Mouse (Mus musculus) thymus, adult 2 months (tissue): Measurements from ENCODE around the gene Slc25a53. TPM values are rescaled to one million over a fixed set of nuclear protein-coding genes. Genes with fewer than 3 reads are reported as not detected.
A peak's percentile ranks its signal among the peaks of the same experiment; 100 is the strongest.

Source experiments
- DNase-seq: peaks from one replicate; pipeline ENCODE4 v3.0.0; 2021
- H3K27ac ChIP-seq: fragments of 200-500 bp; 2 replicates; pipeline ENCODE4 v1.5.1; 2012; ENCODE audit warnings: low read length, control low read depth; ENCODE audit not compliant: control insufficient read depth, insufficient read depth
- H3K27me3 ChIP-seq: fragments of 200-500 bp; 2 replicates; pipeline ENCODE4 v1.6.1; 2012; ENCODE audit warnings: mild to moderate bottlenecking, low read length, moderate library complexity, mixed read lengths; ENCODE audit not compliant: control insufficient read depth, insufficient read depth
- H3K36me3 ChIP-seq: fragments of 200-500 bp; 2 replicates; pipeline ENCODE4 v1.6.1; 2012; ENCODE audit warnings: mild to moderate bottlenecking, low read length, moderate library complexity; ENCODE audit not compliant: control insufficient read depth, insufficient read depth
- H3K4me1 ChIP-seq: fragments of 200-500 bp; replicated peaks from 2 replicates; pipeline ENCODE4 v1.6.1; 2012; ENCODE audit warnings: low read length; ENCODE audit not compliant: control insufficient read depth, insufficient read depth
- H3K4me3 ChIP-seq: fragments of 200-500 bp; 2 replicates; pipeline ENCODE4 v1.5.1; 2012; ENCODE audit warnings: mild to moderate bottlenecking, low read length, control low read depth, moderate library complexity; ENCODE audit not compliant: control insufficient read depth, insufficient read depth
- CTCF ChIP-seq: fragments of 200-500 bp; IDR thresholded peaks from 2 replicates; pipeline ENCODE4 v1.5.1; 2012; ENCODE audit warnings: mild to moderate bottlenecking, control low read depth, low read length, moderate library complexity, borderline replicate concordance; ENCODE audit not compliant: control insufficient read depth, poor library complexity, insufficient read depth; ENCODE audit errors: extremely low read depth
- POLR2A ChIP-seq: fragments of 200-500 bp; IDR thresholded peaks from 2 replicates; pipeline ENCODE4 v1.6.1; 2012; ENCODE audit warnings: mild to moderate bottlenecking, low read length, control low read depth, moderate library complexity; ENCODE audit not compliant: control insufficient read depth, poor library complexity, insufficient read depth; ENCODE audit errors: extremely low read depth
- WGBS: fragments of 180-500 bp; shearing (Covaris S2); methylation state at CpG from one replicate; pipeline ENCODE4 v1.1.7; 2018; 5-methylcytosine and 5-hydroxymethylcytosine counted together
- polyA plus RNA-seq: library from polyadenylated mRNA; depleted of rRNA; stranded (reverse); fragments of >200 nt; gene quantifications from 2 replicates; pipeline ENCODE4 v1.2.3, GENCODE M21; 2012

The Slc25a53 gene
- polyA plus RNA-seq, 1 experiment: 8.5 TPM

DNA sequence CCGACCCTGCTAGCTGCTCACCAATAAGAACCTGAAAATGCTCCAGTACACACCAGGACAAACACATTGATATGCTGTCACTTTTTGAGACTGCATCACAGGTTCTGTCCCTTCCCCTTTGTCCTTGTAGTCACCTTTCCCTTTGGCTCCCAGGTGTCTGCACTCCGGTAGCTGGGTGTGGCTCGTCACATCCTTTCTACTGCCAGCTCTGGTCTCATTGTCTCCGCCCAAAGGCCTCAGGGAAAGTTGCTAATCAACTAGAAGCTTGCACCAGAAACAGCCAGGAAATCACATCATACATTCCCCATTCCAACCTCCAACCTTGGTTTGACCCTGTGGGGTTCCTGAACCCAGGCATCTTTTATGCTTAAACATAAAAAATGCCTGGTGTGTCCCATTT lies 3.8 kb downstream of the Slc25a53 start:
- no peaks in the 10 kb centered on the region for H3K36me3 ChIP-seq
- 83% methylated on average over 4 of the region's 4 CpGs for WGBS
- DNase-seq: no peak
- H3K4me3 ChIP-seq: no peak overlapping the region
- TF ChIP-seq POLR2A: no peak
- no peak for TF ChIP-seq CTCF
- no peak overlapping the region for H3K27ac ChIP-seq
- H3K27me3 ChIP-seq: no peaks in the 10 kb centered on the region
- peaks cover 4% of the 10 kb centered on the region for H3K4me1 ChIP-seq

DNA sequence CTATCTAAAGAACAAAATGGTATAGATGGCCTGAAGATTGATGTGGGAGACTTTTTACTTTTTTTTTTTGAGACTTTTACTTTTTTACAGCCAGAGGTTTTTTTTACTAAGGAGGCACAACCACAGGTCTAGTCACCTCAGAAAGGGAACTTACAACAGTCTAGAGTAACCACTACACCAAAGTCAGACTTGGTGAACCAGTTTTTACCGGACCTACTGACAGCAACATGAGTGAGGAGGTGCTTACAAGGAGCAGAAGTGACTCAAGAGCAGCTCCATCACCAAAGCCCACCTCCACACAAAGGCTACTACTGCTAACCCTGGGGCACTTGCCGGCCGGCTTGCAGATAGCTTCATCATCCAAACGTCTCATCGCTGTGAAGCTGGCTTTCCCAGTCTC lies 6.4 kb downstream of the Slc25a53 start:
- no peaks in the 10 kb centered on the region; the same call in 1 of the 2 replicates for H3K36me3 ChIP-seq
- H3K27ac ChIP-seq: no peak overlapping the region
- no peak for DNase-seq
- TF ChIP-seq CTCF (no peak), POLR2A (no peak)
- 89% methylated on average over 5 of the region's 5 CpGs for WGBS
- no peaks in the 10 kb centered on the region for H3K4me1 ChIP-seq
- no peak overlapping the region for H3K4me3 ChIP-seq
- H3K27me3 ChIP-seq: no peaks in the 10 kb centered on the region

DNA sequence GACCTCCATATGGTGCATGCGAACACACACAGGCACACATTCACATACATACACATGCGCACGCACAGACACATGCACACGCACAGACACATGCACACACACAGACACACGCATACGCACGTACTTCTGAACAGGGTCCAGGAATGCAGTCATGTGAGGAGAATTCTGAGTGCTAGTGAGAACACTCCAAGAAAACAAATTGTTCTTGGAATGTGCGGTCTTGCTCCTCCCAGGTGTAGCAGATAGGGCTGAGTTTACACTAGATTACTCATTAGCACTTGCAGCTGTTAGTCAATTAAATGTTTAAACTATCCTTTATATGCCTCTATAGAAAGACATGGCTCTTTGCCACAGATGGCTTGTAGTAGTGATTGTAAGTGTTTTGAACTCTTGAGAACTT lies 7.2 kb downstream of the Slc25a53 start:
- Histone ChIP-seq H3K4me3 (no peak overlapping the region), H3K27me3 (no peaks in the 10 kb centered on the region), H3K36me3 (no peaks in the 10 kb centered on the region; the same call in 1 of the 2 replicates), H3K4me1 (no peaks in the 10 kb centered on the region), H3K27ac (no peak overlapping the region)
- over 99% methylated on average over 8 of the region's 8 CpGs for WGBS
- DNase-seq: no peak
- TF ChIP-seq POLR2A (no peak), CTCF (no peak)

DNA sequence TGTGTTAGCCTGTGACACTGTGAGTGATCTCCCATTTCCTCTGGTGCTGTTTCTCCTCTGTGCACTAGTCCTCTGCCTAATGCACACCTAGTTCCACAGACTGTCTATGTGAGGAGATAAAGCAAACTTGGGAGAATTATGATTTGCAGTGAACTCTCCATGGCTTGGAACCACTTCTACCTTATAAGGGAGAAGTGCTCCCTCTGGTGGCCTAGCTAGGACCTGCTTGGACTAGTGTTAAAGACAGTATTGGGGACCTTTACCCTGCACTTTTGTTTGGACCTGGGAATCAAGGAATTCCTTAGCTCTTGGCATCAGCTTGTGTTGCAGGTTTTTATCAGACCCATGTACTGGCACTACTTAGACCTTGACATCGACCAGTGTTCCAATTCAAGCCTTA lies 18.8 kb downstream of the Slc25a53 start:
- H3K27ac ChIP-seq: no peak overlapping the region
- no peaks in the 10 kb centered on the region for H3K4me1 ChIP-seq
- H3K36me3 ChIP-seq: no peaks in the 10 kb centered on the region
- no peak for TF ChIP-seq CTCF
- TF ChIP-seq POLR2A: no peak
- no peak overlapping the region for H3K4me3 ChIP-seq
- H3K27me3 ChIP-seq: no peaks in the 10 kb centered on the region
- peak; percentile 55 for DNase-seq
- 13% methylated on average over 1 of the region's 1 CpGs for WGBS

DNA sequence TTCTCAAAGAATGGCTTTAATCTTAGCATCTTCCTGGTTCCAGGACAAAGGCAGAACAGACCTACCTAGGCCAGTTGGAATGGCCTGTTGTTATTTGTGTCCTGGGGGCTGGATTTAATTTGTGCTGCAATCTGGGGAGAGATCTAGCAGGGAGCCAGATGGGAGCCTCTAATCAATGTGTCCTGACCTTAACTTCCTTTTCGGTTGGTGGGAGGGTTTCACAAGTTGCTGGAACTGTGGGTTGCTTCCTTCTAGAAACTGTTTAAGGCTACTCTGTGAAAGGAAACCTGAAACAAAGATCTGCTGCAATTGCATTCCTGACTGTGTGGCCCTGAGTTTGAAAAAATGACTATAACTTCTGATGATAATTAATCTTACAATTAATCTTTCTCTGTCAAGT lies 20.4 kb downstream of the Slc25a53 start:
- Histone ChIP-seq H3K4me3 (no peak overlapping the region), H3K27me3 (no peaks in the 10 kb centered on the region), H3K36me3 (no peaks in the 10 kb centered on the region), H3K4me1 (no peaks in the 10 kb centered on the region), H3K27ac (no peak overlapping the region)
- WGBS: 81% methylated on average over 1 of the region's 1 CpGs
- DNase-seq: no peak
- TF ChIP-seq POLR2A: no peak
- no peak for TF ChIP-seq CTCF

DNA sequence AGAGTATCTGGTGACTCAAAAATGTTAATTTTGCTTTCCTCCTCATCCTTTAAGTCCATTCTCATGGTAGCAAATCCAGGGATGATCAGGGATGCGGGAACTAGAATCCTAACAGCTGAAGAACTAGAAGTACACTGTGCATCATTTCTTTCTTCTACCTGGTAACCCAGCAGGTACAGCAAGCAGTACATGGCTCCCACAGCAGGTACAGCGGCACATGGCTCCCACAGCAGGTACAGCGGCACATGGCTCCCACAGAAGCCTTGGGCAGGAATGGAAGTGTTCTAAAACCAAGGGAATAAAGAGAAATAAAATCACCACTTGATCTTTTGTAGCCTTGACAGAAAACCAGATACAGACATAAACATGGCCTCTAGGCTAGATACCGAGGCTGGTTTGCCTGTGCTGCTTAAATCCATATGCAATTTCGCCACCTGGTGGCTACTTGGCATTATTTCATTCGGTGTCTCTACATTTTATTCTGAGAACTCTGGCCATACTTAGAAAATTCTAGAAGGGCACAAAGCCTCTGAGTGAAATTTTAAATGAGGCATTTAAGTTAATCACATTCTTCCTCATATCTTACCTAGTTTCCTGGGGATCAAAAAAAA lies 22.9 kb downstream of the Slc25a53 start:
- Histone ChIP-seq H3K4me3 (no peak overlapping the region), H3K36me3 (no peaks in the 10 kb centered on the region), H3K27ac (no peak overlapping the region), H3K27me3 (no peaks in the 10 kb centered on the region), H3K4me1 (no peaks in the 10 kb centered on the region)
- DNase-seq: peak; percentile 37
- TF ChIP-seq CTCF: no peak
- TF ChIP-seq POLR2A: no peak
- WGBS: 51% methylated on average over 6 of the region's 6 CpGs

DNA sequence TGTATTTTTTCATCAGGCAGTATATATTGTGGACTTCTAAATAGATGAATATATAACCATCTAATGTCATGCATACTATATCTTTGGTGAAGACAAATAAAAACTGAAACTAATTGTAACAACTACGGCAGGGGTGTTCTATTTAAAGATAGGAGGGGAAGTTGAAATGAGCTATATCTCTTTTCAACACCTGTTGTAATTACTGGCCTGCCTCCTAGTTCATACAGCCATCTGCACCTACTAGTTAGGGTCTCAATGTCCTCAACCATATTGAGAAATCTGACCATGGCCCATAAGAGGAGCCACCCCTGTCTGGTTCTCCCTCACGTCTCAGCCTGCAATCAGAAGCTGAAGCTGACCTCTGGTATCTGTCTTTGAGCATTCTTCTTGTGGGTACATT lies 41.8 kb downstream of the Slc25a53 start:
- H3K4me3 ChIP-seq: no peak overlapping the region
- H3K27me3 ChIP-seq: no peaks in the 10 kb centered on the region
- H3K4me1 ChIP-seq: peaks cover 3% of the 10 kb centered on the region; the same call in 1 of the 2 replicates
- H3K36me3 ChIP-seq: no peaks in the 10 kb centered on the region
- TF ChIP-seq POLR2A (no peak), CTCF (no peak)
- WGBS: 49% methylated on average over 2 of the region's 2 CpGs
- DNase-seq: no peak
- no peak overlapping the region for H3K27ac ChIP-seq

DNA sequence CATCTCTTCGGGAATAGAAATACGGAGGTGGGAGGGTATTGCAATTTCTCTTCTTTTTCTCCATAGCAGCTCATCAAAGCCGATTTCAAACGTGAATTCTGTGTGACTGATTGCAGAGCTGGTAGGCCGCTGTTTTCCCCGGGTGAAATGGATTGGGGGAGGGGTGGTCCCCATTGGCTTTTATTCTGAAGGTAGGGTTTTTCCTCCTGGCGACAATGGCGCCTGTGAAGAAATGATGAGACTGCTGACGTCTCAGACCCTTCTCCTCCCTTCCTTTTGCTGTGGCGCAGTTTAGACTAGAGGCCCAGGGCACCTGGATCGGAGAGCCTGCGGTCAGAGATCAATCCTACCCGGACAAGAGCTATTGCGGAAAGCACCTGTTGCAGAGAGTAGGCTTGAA lies 44.5 kb downstream of the Slc25a53 start:
- H3K4me1 ChIP-seq: peaks cover 3% of the 10 kb centered on the region; the same call in 1 of the 2 replicates
- no peaks in the 10 kb centered on the region for H3K27me3 ChIP-seq
- no peaks in the 10 kb centered on the region for H3K36me3 ChIP-seq
- DNase-seq: no peak
- H3K27ac ChIP-seq: no peak overlapping the region
- TF ChIP-seq CTCF (no peak), POLR2A (no peak)
- WGBS: 57% methylated on average over 13 of the region's 14 CpGs
- no peak overlapping the region for H3K4me3 ChIP-seq
